Mouse (Mus musculus): Measurements from ENCODE around the gene Arpc2. TPM values are rescaled to one million over a fixed set of nuclear protein-coding genes. Genes with fewer than 3 reads are reported as not detected.
"Not testable (repeated sequence)": the region's sequence is repeated elsewhere in the genome, so short reads cannot be mapped to it uniquely, and the experiment has no call there.

The Arpc2 gene
- polyA plus RNA-seq, 1 experiment from 2014 or later, result 238 TPM

- Histone ChIP-seq H3K9ac (replicated peaks) (no peak overlapping the region), H3K4me2 (ENCODE audit: low read depth, low read length) (no peak overlapping the region; the same call in 1 of the 2 replicates), H3K4me1 (ENCODE audit: insufficient read depth) (peaks cover 9% of the 10 kb centered on the region), H3K9me3 (ENCODE audit: low read length) (no peaks in the 10 kb centered on the region), H3K27me3 (ENCODE audit: insufficient read depth, low read length) (no peaks in the 10 kb centered on the region), H3K4me3 (ENCODE audit: low read depth, low read length) (no peak overlapping the region), H3K27ac (ENCODE audit: low read depth) (no peak overlapping the region), H3K36me3 (replicated peaks; ENCODE audit: insufficient read depth, low read length) (peaks cover 27% of the 10 kb centered on the region)
- no peak for TF ChIP-seq EP300 (IDR thresholded peaks at IDR 0.05; ENCODE audit: low read depth)
- TF ChIP-seq CTCF (IDR thresholded peaks at IDR 0.05; ENCODE audit: low read depth), result no peak
- WGBS (ENCODE audit: insufficient replicate concordance), result 84% methylated on average over 10 of the region's 10 CpGs
- no peak for DNase-seq
- ATAC-seq, result no peak
Measured at GRCm38 (mm10) chr1:74282896-74283625, 47.2 kb downstream of the Arpc2 start.

- peak overlapping the region; percentile 95 for H3K4me2 ChIP-seq (ENCODE audit: low read depth, low read length)
- H3K36me3 ChIP-seq (replicated peaks; ENCODE audit: insufficient read depth, low read length), result peaks cover 30% of the 10 kb centered on the region
- ATAC-seq, result peak; percentile 41
- peak overlapping the region; percentile 89 for H3K27ac ChIP-seq (ENCODE audit: low read depth)
- H3K9me3 ChIP-seq (ENCODE audit: low read length), result no peaks in the 10 kb centered on the region
- H3K4me3 ChIP-seq (ENCODE audit: low read depth, low read length), result peak overlapping the region; percentile 87
- WGBS (ENCODE audit: insufficient replicate concordance), result 8% methylated on average over 15 of the region's 15 CpGs
- DNase-seq, result peak; percentile 70
- H3K4me1 ChIP-seq (ENCODE audit: insufficient read depth), result peaks cover 16% of the 10 kb centered on the region
- TF ChIP-seq CTCF (IDR thresholded peaks at IDR 0.05; ENCODE audit: low read depth) (no peak), EP300 (IDR thresholded peaks at IDR 0.05; ENCODE audit: low read depth) (no peak)
- H3K9ac ChIP-seq (replicated peaks), result peak overlapping the region; percentile 85
- H3K27me3 ChIP-seq (ENCODE audit: insufficient read depth, low read length), result no peaks in the 10 kb centered on the region
Measured at GRCm38 (mm10) chr1:74283686-74284463, 48.0 kb downstream of the Arpc2 start.

DNA sequence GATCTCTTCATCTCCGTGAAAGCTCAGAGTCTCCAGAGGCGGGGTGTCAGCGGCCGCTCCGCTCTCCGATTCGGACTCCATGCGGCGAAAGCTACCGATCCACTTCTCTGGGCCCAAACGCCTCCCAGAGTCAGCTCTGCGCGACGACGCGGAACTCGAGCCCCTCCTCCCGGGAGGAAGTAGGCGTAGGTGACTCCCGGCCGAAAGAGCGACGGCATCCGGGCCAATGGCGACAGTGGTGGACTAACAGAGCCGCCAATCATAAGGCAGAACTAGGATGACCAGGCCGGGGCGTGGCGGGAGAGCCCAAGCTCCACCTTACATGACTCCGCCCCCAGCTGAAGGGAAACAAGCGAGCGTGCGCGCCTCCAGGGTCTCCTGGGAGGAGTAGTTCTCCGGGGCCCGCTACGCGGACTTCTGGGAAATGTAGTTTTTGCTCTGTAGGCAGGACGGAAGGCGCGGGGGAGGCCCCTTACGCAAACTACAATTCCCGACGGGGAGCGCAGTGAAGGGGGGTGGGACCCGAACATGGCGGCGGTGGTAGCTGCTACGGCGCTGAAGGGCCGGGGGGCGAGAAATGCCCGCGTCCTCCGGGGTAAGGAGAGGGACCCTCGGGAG lies 48.8 kb downstream of the Arpc2 start, which contains the start of the genes Aamp and Pnkd:
Aamp (minus strand) TSS at position 196 of the 618 bp plus-strand sequence.
Pnkd (plus strand) TSS at position 388 of the 618 bp plus-strand sequence.
- H3K9ac ChIP-seq (replicated peaks), result peak within 1 kb of the TSS; percentile 85
- H3K36me3 ChIP-seq (replicated peaks; ENCODE audit: insufficient read depth, low read length), result peaks cover 30% of the 10 kb centered on the region
- peak within 1 kb of the TSS; percentile 95 for H3K4me2 ChIP-seq (ENCODE audit: low read depth, low read length)
- under 1% methylated on average over 55 of the region's 56 CpGs for WGBS (ENCODE audit: insufficient replicate concordance)
- peak within 1 kb of the TSS; percentile 87 for H3K4me3 ChIP-seq (ENCODE audit: low read depth, low read length)
- peak within 1 kb of the TSS; percentile 89 for H3K27ac ChIP-seq (ENCODE audit: low read depth)
- DNase-seq (peak; percentile 100), ATAC-seq (peak; percentile 95)
- no peaks in the 10 kb centered on the region for H3K9me3 ChIP-seq (ENCODE audit: low read length)
- H3K27me3 ChIP-seq (ENCODE audit: insufficient read depth, low read length), result no peaks in the 10 kb centered on the region
- H3K4me1 ChIP-seq (ENCODE audit: insufficient read depth), result peaks cover 18% of the 10 kb centered on the region
- peak; percentile 48 for TF ChIP-seq CTCF (IDR thresholded peaks at IDR 0.05; ENCODE audit: low read depth)
- TF ChIP-seq EP300 (IDR thresholded peaks at IDR 0.05; ENCODE audit: low read depth), result peak; percentile 61

GRCm38 (mm10) chr1:74285212-74286010 lies 49.5 kb downstream of the Arpc2 start:
- Histone ChIP-seq H3K36me3 (replicated peaks; ENCODE audit: insufficient read depth, low read length) (peaks cover 24% of the 10 kb centered on the region), H3K9ac (replicated peaks) (peak overlapping the region; percentile 68), H3K27me3 (ENCODE audit: insufficient read depth, low read length) (no peaks in the 10 kb centered on the region), H3K27ac (ENCODE audit: low read depth) (no peak overlapping the region), H3K9me3 (ENCODE audit: low read length) (no peaks in the 10 kb centered on the region), H3K4me1 (ENCODE audit: insufficient read depth) (peaks cover 18% of the 10 kb centered on the region), H3K4me2 (ENCODE audit: low read depth, low read length) (peak overlapping the region; percentile 84), H3K4me3 (ENCODE audit: low read depth, low read length) (peak overlapping the region; percentile 76)
- 4% methylated on average over 23 of the region's 23 CpGs for WGBS (ENCODE audit: insufficient replicate concordance)
- ATAC-seq (no peak), DNase-seq (no peak)
- TF ChIP-seq CTCF (IDR thresholded peaks at IDR 0.05; ENCODE audit: low read depth) (no peak), EP300 (IDR thresholded peaks at IDR 0.05; ENCODE audit: low read depth) (no peak)

DNA sequence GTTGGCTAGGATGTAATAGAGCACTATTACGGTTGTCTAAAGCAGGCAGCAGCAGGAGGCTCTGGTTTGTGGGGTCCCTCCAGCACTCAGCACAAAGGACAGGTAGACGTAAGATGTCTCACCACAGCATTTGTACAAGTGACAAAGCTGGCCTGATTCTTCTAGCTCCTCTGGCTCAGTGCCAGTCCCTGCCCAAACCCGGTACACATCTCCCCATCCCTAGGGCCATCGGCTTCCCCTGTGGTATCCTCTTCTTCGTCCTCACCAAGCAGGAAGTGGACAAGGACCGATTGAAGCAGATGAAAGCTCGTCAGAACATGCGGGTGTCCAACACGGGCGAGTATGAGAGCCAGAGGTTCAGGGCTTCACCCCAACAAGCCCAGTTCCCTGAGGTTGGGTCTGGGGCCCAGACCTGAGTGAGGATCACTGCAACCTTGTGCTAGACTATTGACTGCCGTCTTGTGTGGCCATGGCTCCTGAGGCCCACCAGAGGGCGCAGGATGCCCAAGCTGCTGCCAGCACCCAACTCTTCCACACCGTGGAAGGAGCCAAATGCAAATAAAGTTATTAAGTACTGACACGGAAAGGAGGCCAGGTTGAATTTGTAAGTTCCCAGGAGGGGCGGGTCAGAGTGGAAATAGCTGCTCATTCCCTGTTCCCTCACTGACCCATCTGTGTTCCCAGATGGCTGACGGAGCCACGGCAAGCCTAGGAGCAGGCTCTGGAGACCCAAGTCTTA lies 51.2 kb downstream of the Arpc2 start:
- ATAC-seq; H3K27me3 ChIP-seq (ENCODE audit: insufficient read depth, low read length); H3K4me2 ChIP-seq (ENCODE audit: low read depth, low read length); H3K9ac ChIP-seq (replicated peaks); H3K27ac ChIP-seq (ENCODE audit: low read depth); DNase-seq; H3K4me3 ChIP-seq (ENCODE audit: low read depth, low read length); H3K9me3 ChIP-seq (ENCODE audit: low read length): not testable (repeated sequence)
- Histone ChIP-seq H3K36me3 (replicated peaks; ENCODE audit: insufficient read depth, low read length) (peaks cover 16% of the 10 kb centered on the region), H3K4me1 (ENCODE audit: insufficient read depth) (peaks cover 18% of the 10 kb centered on the region)
- TF ChIP-seq CTCF (IDR thresholded peaks at IDR 0.05; ENCODE audit: low read depth), result peak; percentile 50
- WGBS (ENCODE audit: insufficient replicate concordance), result 60% methylated on average over 15 of the region's 17 CpGs

Measured in liver, postnatal 0 days (tissue).